Mouse (Mus musculus) E14TG2a.4 (cell line): ENCODE data around the gene Gad1.

ENCODE experiments used
- H3K27me3 ChIP-seq: 2 replicates; pipeline ENCODE4 v1.6.1; 2014; ENCODE audit warnings: low read length, control low read depth; ENCODE audit not compliant: insufficient read depth
- H3K36me3 ChIP-seq: 2 replicates; pipeline ENCODE4 v1.6.1; 2014; ENCODE audit warnings: low read length, control low read depth; ENCODE audit not compliant: insufficient read depth
- H3K4me1 ChIP-seq: replicated peaks from 2 replicates; pipeline ENCODE4 v1.6.1; 2014; ENCODE audit warnings: low read depth, low read length, control low read depth
- H3K4me3 ChIP-seq: replicated peaks from 2 replicates; pipeline ENCODE4 v1.5.1; 2014; ENCODE audit warnings: mild to moderate bottlenecking, low read length
- H3K9me3 ChIP-seq: 2 replicates; pipeline ENCODE4 v1.6.1; 2014; ENCODE audit warnings: low read length, control low read depth
- CTCF ChIP-seq: conservative IDR thresholded peaks from 2 replicates; pipeline ENCODE4 v1.5.1; 2014; ENCODE audit warnings: low read length
- NANOG ChIP-seq: IDR thresholded peaks from 2 replicates; pipeline ENCODE4 v1.6.1; 2014; ENCODE audit warnings: borderline replicate concordance, low read length, mixed read lengths
- POU5F1 ChIP-seq: IDR thresholded peaks from 2 replicates; pipeline ENCODE4 v1.6.1; 2014; ENCODE audit warnings: low read length, borderline replicate concordance

Gene Gad1

GRCm38 (mm10) chr2:70645266-70645780, 92.5 kb downstream of the Gad1 start:
- Histone ChIP-seq H3K4me3 (no peak overlapping the region), H3K9me3 (no peaks in the 10 kb centered on the region), H3K4me1 (no peaks in the 10 kb centered on the region; the same call in 1 of the 2 replicates), H3K36me3 (no peaks in the 10 kb centered on the region), H3K27me3 (0 out of 2 replicates have a peak, but pooled peaks cover 6% of the 10 kb centered on the region)
- TF ChIP-seq NANOG (no peak), CTCF (no peak), POU5F1 (no peak)

DNA sequence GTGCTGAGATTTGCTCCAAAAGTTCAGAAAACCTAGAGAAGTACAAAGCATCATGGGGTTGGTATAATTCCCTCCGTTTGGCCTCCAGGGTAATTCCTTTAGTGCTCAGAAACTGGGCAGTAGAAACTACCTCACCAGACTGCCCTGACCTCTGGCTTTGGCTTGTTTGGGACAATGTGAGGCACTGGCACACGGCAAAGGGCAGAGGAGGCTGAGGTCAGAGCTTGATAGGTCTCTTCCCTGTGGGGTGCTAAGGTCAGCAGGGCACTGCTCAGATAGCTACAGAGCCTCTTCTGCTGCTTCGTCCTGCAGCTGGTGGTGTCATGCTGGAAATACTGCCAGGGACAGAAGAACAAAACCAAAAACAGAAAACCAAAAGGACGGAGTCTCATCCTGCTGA, 94.8 kb downstream of the Gad1 start:
- Histone ChIP-seq H3K36me3 (no peaks in the 10 kb centered on the region), H3K9me3 (no peaks in the 10 kb centered on the region), H3K4me1 (no peaks in the 10 kb centered on the region; the same call in 1 of the 2 replicates), H3K27me3 (0 out of 2 replicates have a peak, but pooled peaks cover 6% of the 10 kb centered on the region), H3K4me3 (no peak overlapping the region)
- no peak for TF ChIP-seq NANOG
- no peak for TF ChIP-seq CTCF
- TF ChIP-seq POU5F1 = no peak

DNA sequence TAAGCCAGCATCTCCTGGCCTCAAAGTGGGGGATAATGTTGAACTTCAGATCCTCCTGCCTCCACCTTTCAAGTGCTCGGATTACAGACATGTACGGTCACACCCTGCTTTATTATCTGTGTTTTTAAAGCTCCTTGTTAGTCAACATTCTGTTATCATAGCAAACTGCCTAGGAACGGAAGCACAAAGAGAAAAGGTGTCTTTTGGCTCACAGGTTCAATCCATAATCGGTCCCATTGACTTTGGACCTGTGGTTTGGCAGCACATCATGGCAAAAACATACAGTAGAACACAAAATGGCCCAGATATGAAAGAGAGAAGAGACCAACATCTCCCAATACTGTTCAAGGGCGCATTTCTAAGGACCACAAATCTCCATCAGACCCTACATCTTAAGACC, 95.4 kb downstream of the Gad1 start:
- H3K9me3 ChIP-seq = no peaks in the 10 kb centered on the region
- H3K4me1 ChIP-seq = no peaks in the 10 kb centered on the region; the same call in 1 of the 2 replicates
- no peaks in the 10 kb centered on the region for H3K36me3 ChIP-seq
- H3K27me3 ChIP-seq = 0 out of 2 replicates have a peak, but pooled peaks cover under 1% of the 10 kb centered on the region
- H3K4me3 ChIP-seq = no peak overlapping the region
- TF ChIP-seq CTCF = no peak
- no peak for TF ChIP-seq POU5F1
- TF ChIP-seq NANOG = no peak

DNA sequence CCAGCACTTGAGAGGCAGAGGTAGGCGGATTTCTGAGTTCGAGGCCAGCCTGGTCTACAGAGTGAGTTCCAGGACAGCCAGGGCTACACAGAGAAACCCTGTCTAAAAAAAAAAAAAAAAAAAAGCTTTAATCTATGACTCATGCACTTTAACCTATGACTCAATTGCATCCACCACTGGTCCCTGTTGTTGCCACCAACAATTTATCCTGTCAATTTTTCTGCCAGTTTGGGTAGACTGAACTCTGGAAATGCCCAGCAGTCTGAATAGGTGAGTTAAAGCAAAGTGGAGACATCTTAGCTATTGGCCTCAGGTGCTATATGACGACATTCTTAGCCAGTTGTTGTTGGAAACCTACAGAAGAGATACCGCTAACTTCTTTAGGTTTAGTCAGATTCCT, 96.6 kb downstream of the Gad1 start:
- Histone ChIP-seq H3K9me3 (no peaks in the 10 kb centered on the region), H3K4me3 (no peak overlapping the region), H3K4me1 (no peaks in the 10 kb centered on the region), H3K27me3 (no peaks in the 10 kb centered on the region), H3K36me3 (no peaks in the 10 kb centered on the region)
- TF ChIP-seq POU5F1 = no peak
- TF ChIP-seq NANOG = no peak
- TF ChIP-seq CTCF = no peak
